Mouse (Mus musculus) midbrain, embryonic 13.5 days (tissue): ENCODE results near the gene Calr3. TPM values are rescaled to one million over a fixed set of nuclear protein-coding genes. Genes with fewer than 3 reads are reported as not detected.

Experiments used
- ATAC-seq: fragments of 200-750 bp; cut with Nextera tagmentation; 2 replicates; pipeline ENCODE4 v1.8.0; 2017; ENCODE audit warnings: mild to moderate bottlenecking, moderate TSS enrichment, moderate library complexity
- H3K27ac ChIP-seq: fragments of 300-500 bp; sonication (generic); 2 replicates; pipeline ENCODE4 v1.5.1; 2015; ENCODE audit warnings: inconsistent platforms, mild to moderate bottlenecking, moderate library complexity
- H3K27me3 ChIP-seq: fragments of 300-500 bp; sonication (generic); 2 replicates; pipeline ENCODE4 v1.6.1; 2015; ENCODE audit warnings: mild to moderate bottlenecking, inconsistent platforms
- H3K36me3 ChIP-seq: fragments of 300-500 bp; sonication (generic); 2 replicates; pipeline ENCODE4 v1.6.1; 2015; ENCODE audit warnings: mild to moderate bottlenecking, inconsistent platforms
- H3K4me1 ChIP-seq: fragments of 300-500 bp; sonication (generic); replicated peaks from 2 replicates; pipeline ENCODE4 v1.6.1; 2015; ENCODE audit warnings: inconsistent platforms
- H3K4me2 ChIP-seq: fragments of 300-500 bp; sonication (generic); replicated peaks from 2 replicates; pipeline ENCODE4 v1.6.1; 2015; ENCODE audit warnings: moderate library complexity, mild to moderate bottlenecking, inconsistent platforms
- H3K4me3 ChIP-seq: fragments of 300-500 bp; sonication (generic); replicated peaks from 2 replicates; pipeline ENCODE4 v1.5.1; 2015; ENCODE audit warnings: mild to moderate bottlenecking, inconsistent platforms
- H3K9ac ChIP-seq: fragments of 300-500 bp; sonication (generic); replicated peaks from 2 replicates; pipeline ENCODE4 v1.6.1; 2015; ENCODE audit warnings: mild to moderate bottlenecking, inconsistent platforms
- H3K9me3 ChIP-seq: fragments of 300-500 bp; sonication (generic); 2 replicates; pipeline ENCODE4 v1.6.1; 2016; ENCODE audit warnings: mild to moderate bottlenecking, inconsistent platforms
- WGBS: fragments of 180-500 bp; shearing (Covaris S2); methylation state at CpG from one replicate; pipeline ENCODE4 v1.1.7; 2015; 5-methylcytosine and 5-hydroxymethylcytosine counted together
- polyA plus RNA-seq: library from polyadenylated mRNA; unstranded; fragments of >200 nt; fragmentation: Nextera tagmentation; extraction: Ambion mirVana; gene quantifications from 2 replicates; pipeline ENCODE4 v1.2.1, GENCODE M21; 2015

The Calr3 gene
- polyA plus RNA-seq, 1 experiment from 2014 or later = 1.7 TPM

DNA sequence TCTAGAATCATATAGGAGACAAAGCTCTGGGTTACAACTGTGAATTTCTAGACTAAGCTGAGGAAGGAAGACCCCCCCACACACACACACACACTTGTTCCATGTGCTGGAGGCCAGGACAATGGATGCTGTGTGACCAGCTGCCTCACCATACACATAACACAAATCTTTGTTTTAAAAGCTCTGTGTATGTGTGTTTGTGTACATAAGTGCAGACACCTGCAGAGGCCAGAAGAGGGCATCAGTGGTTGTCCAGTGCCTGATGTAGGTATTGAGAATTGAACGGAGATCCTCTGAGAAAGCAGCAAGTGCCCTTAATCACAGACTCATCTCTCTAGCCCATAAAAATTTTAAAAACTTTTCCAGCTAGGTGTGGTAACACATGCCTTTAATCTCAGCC is 20.7 kb downstream of the Calr3 start:
- H3K27me3 ChIP-seq = no peaks in the 10 kb centered on the region
- ATAC-seq = no peak
- no peak overlapping the region for H3K4me3 ChIP-seq
- no peak overlapping the region for H3K9ac ChIP-seq
- no peak overlapping the region for H3K4me2 ChIP-seq
- 59% methylated on average over 1 of the region's 1 CpGs for WGBS
- H3K9me3 ChIP-seq = no peaks in the 10 kb centered on the region
- H3K27ac ChIP-seq = no peak overlapping the region
- peaks cover 5% of the 10 kb centered on the region; the same call in 1 of the 2 replicates for H3K36me3 ChIP-seq
- peaks cover 32% of the 10 kb centered on the region for H3K4me1 ChIP-seq

DNA sequence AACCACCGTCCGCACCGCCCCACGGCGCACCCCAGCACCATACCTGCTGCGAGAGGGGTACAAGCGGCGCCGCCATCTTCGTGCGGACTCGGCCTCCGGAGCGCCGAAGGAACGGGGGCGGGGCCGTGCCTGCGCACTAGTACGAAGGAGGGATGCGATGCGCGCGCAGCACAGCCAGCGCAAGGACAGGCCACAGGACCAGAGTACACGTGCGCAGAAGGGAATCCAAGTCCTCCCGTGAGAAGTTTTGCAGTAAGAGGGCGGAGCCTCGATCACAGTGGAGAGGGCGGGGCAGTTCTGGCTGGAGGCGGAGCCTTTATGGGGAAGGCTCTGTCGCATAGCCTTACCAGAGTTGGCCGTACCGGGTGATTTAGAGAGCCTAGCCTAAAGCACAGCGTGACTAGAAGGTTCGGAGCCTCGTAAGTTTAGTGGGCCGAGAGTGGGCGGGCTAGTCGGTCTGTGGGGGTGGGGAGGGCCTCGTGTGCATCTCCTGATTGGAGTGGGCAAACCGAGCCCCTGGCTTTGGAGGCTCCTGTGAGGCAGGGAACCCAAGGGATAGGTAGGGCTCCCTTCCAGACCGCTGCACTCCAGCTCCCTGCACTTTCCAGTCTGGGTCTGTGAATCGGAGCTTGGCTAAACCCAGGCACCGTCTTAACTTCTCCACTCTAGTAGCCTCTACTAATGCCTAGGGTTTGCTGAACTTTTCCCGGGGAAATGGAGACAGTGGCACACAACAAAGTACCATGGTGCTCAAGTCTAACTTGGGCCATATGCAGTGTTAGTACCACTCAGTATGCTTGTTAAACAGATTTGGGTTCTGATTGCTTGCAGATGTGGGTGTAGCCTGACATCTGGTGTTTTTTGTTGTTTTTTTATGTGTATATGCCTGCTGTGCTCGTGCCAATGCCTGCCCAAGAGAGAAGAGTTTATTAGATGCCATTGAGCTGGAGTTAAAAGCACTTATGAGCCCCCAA is 22.0 kb downstream of the Calr3 start, which contains the start of gene Eps15l1:
Gene Eps15l1, minus strand, starts transcription at position 99 of the 974 bp plus-strand sequence.
- WGBS = under 1% methylated on average over 48 of the region's 48 CpGs
- Histone ChIP-seq H3K4me3 (peak within 1 kb of the TSS; percentile 91), H3K36me3 (peaks cover 5% of the 10 kb centered on the region; the same call in 1 of the 2 replicates), H3K9ac (peak within 1 kb of the TSS; percentile 94), H3K4me1 (peaks cover 45% of the 10 kb centered on the region), H3K9me3 (no peaks in the 10 kb centered on the region), H3K4me2 (peak within 1 kb of the TSS; percentile 75), H3K27me3 (no peaks in the 10 kb centered on the region), H3K27ac (peak within 1 kb of the TSS; percentile 90)
- peak; percentile 98 for ATAC-seq

DNA sequence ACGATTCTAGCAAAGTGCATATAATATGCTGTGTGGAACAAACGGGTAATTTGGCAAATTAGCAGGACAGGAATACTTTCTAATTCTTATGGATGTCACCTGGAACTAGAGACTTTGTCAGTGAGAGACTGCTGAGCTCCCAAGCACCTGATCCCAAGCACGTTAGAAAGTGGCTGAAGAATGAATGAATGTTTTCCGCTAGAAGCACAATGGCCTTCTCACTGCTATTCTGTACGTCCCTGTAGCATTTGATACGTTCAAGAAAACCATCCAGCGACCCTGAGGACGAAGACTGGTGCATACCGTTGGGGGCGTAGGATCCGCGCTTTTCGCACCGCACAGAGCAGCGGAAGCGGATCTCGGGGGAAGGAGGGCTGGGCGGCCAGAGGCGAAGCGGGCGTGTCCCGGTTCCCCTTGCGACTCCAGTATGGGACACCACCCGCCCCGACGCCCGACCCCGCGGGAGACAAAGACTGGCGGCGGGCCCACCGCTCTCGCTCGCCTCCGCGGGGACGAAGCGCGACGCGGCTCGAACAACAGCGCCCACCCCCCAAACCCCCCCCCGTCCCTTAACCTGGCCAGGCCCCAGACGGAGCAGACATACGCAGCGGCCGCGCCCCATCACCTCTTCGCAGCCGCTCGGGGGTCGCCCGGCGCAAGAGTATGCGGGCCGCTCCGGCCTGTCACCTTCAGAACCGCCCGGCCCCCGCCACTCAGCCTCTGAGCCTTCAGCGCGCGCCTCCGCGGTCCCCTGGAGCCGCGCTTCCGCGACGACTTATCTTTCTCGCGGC is 22.9 kb downstream of the Calr3 start:
- peaks cover 5% of the 10 kb centered on the region; the same call in 1 of the 2 replicates for H3K36me3 ChIP-seq
- peak overlapping the region; percentile 91 for H3K4me3 ChIP-seq
- ATAC-seq = peak; percentile 81
- peaks cover 53% of the 10 kb centered on the region for H3K4me1 ChIP-seq
- H3K27me3 ChIP-seq = no peaks in the 10 kb centered on the region
- peak overlapping the region; percentile 94 for H3K9ac ChIP-seq
- H3K4me2 ChIP-seq = peak overlapping the region; percentile 75
- H3K27ac ChIP-seq = peak overlapping the region; percentile 90
- WGBS = 1% methylated on average over 59 of the region's 73 CpGs
- H3K9me3 ChIP-seq = no peaks in the 10 kb centered on the region

DNA sequence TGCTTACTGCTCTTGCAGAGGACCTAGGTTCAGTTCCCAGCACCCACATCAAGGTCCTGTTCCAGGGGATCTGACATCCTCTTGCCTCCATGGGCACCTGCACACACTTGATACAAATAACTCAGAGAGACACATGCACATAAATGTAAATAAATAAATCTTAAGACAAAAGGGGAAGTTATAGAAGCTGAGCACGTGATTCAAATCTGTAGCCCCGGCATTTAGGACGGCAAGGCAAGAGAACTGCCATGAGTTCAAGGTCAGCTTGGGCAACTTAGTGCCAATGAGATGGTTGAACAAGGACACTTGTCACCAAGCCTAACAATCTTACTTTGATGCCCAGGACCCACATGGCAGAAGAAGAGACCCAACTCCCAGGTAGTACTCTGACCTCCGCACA is 25.6 kb downstream of the Calr3 start:
- 95% methylated on average over 4 of the region's 4 CpGs for WGBS
- H3K4me3 ChIP-seq = no peak overlapping the region
- H3K27me3 ChIP-seq = no peaks in the 10 kb centered on the region
- peaks cover 7% of the 10 kb centered on the region; the same call in 1 of the 2 replicates for H3K36me3 ChIP-seq
- ATAC-seq = no peak
- H3K4me2 ChIP-seq = no peak overlapping the region; the same call in 1 of the 2 replicates
- no peaks in the 10 kb centered on the region for H3K9me3 ChIP-seq
- H3K4me1 ChIP-seq = peaks cover 63% of the 10 kb centered on the region
- no peak overlapping the region for H3K9ac ChIP-seq
- H3K27ac ChIP-seq = no peak overlapping the region

DNA sequence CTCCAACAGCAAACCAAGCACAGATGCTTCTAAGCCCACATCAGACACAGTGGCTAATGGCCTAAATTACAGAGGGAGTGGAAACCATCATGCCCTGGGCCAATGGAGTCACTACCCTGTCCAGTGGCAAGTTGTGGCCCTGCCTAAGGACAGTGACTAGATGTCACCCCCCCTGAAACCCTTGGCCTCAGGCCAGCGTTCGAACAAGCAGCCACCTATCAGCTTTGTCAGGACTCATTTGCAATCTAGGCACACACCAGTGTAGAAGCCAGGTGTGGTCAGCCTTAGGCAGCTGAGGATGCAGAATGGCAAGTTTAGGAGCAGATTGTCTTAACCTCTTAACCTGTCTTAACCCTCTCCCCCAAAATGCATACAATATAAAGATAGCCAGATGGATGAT is 28.4 kb downstream of the Calr3 start:
- no peak overlapping the region for H3K4me2 ChIP-seq
- H3K9me3 ChIP-seq = no peaks in the 10 kb centered on the region
- no peak overlapping the region; the same call in 1 of the 2 replicates for H3K9ac ChIP-seq
- H3K4me3 ChIP-seq = no peak overlapping the region
- ATAC-seq = no peak
- WGBS = 83% methylated on average over 2 of the region's 2 CpGs
- H3K36me3 ChIP-seq = peaks cover 10% of the 10 kb centered on the region; the same call in 1 of the 2 replicates
- no peaks in the 10 kb centered on the region for H3K27me3 ChIP-seq
- H3K27ac ChIP-seq = no peak overlapping the region
- H3K4me1 ChIP-seq = peaks cover 56% of the 10 kb centered on the region

DNA sequence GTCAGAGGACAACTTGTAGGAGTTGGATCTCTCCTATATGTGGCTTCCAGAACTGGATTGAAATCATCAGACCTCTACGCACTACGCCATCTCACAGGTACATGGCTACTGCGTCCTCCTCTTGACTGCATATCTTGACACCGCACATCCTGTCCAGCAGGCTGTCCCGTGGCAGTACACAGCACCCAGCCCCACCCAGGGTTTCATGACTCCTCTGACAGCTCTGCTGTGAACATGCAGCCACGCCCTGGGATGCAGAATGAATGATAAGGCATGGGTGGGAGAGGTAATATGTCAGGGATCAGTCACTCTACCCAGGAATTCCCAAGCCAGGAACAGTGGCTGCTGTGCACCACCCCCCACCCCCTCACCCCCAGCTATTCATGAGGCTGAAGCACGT is 29.8 kb downstream of the Calr3 start:
- H3K27ac ChIP-seq = no peak overlapping the region
- 93% methylated on average over 7 of the region's 7 CpGs for WGBS
- no peaks in the 10 kb centered on the region for H3K9me3 ChIP-seq
- H3K9ac ChIP-seq = no peak overlapping the region
- H3K27me3 ChIP-seq = no peaks in the 10 kb centered on the region
- H3K4me1 ChIP-seq = peaks cover 48% of the 10 kb centered on the region
- no peak for ATAC-seq
- no peak overlapping the region for H3K4me3 ChIP-seq
- peaks cover 8% of the 10 kb centered on the region; the same call in 1 of the 2 replicates for H3K36me3 ChIP-seq
- H3K4me2 ChIP-seq = no peak overlapping the region

DNA sequence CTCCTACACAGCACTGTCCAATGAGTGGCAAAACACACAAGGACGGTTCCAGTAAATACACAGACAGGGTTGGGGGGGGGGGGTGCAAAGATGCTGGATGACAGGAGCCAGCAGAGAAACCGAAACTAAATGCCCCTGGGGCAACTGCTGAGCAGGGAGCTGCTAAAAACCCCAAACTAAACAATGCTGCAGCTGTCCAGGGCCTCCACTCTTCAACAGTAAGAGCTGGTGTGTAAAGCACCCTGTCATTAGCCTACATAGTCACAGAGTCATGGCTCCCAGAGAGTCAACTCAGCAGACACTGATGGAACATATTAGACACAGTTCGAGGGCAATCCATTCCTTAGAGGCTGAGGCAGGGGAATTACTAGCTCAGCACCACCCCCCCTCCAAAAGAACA is 34.2 kb downstream of the Calr3 start:
- 71% methylated on average over 3 of the region's 3 CpGs for WGBS
- H3K4me1 ChIP-seq = peaks cover 8% of the 10 kb centered on the region; the same call in 1 of the 2 replicates
- no peak overlapping the region for H3K4me3 ChIP-seq
- H3K27ac ChIP-seq = no peak overlapping the region
- H3K27me3 ChIP-seq = no peaks in the 10 kb centered on the region
- no peak overlapping the region for H3K9ac ChIP-seq
- 0 out of 2 replicates have a peak, but pooled peaks cover 5% of the 10 kb centered on the region for H3K36me3 ChIP-seq
- no peaks in the 10 kb centered on the region for H3K9me3 ChIP-seq
- H3K4me2 ChIP-seq = no peak overlapping the region
- ATAC-seq = no peak

DNA sequence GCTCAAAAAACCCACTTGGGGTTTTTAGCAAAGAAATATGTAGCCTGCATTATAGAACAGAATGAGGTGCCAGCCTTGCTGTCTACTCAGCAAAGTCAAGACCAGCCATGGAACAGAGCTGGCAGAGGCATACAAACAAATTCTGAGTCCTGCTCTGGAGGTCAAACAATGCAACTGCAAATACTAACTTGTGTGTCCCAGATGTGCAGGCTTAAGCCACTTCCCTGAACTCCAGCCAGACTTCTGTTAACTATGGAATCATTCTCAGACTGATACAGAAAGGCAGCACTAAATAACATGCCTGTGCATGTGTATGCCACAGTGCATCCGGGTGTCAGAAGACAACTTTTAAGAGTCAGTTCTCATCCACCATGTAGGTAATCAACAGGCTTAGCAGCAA is 35.8 kb downstream of the Calr3 start:
- Histone ChIP-seq H3K4me3 (no peak overlapping the region), H3K36me3 (0 out of 2 replicates have a peak, but pooled peaks cover 3% of the 10 kb centered on the region), H3K27me3 (no peaks in the 10 kb centered on the region), H3K9me3 (no peaks in the 10 kb centered on the region), H3K4me1 (peaks cover 12% of the 10 kb centered on the region; the same call in 1 of the 2 replicates), H3K9ac (no peak overlapping the region), H3K27ac (no peak overlapping the region), H3K4me2 (no peak overlapping the region)
- no peak for ATAC-seq
- WGBS = 91% methylated on average over 1 of the region's 1 CpGs

DNA sequence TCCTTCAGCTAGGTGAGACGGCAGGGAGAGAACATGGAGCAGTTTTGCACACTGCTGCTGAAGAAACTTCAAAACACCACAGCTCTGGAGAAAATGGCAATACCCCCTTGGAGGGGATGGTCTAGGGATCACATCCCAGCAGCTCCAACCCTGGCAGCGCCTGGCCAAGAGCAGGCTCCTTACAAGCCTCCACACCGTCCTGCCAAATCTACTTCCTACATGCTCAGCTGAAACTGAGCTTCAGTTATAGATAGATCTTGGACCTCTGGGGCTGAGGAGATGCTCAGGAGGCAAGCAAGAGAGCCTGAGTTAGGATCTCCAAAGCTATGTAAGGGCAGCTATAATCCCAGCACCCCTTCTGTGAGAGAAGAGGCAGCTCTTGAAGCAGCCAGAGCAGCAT is 40.7 kb downstream of the Calr3 start:
- WGBS = 94% methylated on average over 3 of the region's 3 CpGs
- no peak overlapping the region for H3K27ac ChIP-seq
- H3K9ac ChIP-seq = no peak overlapping the region
- peaks cover 13% of the 10 kb centered on the region; the same call in 1 of the 2 replicates for H3K4me1 ChIP-seq
- no peak overlapping the region for H3K4me2 ChIP-seq
- H3K4me3 ChIP-seq = no peak overlapping the region
- peaks cover 18% of the 10 kb centered on the region for H3K36me3 ChIP-seq
- H3K27me3 ChIP-seq = no peaks in the 10 kb centered on the region
- no peak for ATAC-seq
- H3K9me3 ChIP-seq = no peaks in the 10 kb centered on the region

DNA sequence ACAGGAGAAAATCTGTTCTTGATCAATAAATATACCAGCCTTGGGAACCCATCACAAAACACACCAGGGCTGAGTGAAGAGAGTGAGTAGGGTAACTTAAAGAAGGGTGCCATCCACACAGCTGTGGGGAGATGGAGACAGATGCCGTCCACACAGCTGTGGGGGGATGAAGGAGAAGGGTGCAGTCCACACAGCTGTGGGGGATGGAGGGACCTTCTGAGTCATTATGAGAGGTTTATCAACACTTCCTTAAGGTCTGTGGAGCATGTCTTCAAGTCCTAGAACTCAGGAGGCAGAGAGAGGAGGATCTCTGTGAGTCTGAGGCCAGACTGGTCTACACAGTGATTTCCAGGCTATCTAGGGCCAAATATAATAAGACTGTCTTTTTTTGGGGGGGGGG is 42.3 kb downstream of the Calr3 start:
- no peak overlapping the region for H3K4me2 ChIP-seq
- no peak overlapping the region for H3K4me3 ChIP-seq
- ATAC-seq = no peak
- no peaks in the 10 kb centered on the region for H3K9me3 ChIP-seq
- H3K27me3 ChIP-seq = no peaks in the 10 kb centered on the region
- 86% methylated on average over 1 of the region's 1 CpGs for WGBS
- no peak overlapping the region for H3K9ac ChIP-seq
- peaks cover 33% of the 10 kb centered on the region for H3K36me3 ChIP-seq
- peaks cover 13% of the 10 kb centered on the region; the same call in 1 of the 2 replicates for H3K4me1 ChIP-seq
- H3K27ac ChIP-seq = no peak overlapping the region

DNA sequence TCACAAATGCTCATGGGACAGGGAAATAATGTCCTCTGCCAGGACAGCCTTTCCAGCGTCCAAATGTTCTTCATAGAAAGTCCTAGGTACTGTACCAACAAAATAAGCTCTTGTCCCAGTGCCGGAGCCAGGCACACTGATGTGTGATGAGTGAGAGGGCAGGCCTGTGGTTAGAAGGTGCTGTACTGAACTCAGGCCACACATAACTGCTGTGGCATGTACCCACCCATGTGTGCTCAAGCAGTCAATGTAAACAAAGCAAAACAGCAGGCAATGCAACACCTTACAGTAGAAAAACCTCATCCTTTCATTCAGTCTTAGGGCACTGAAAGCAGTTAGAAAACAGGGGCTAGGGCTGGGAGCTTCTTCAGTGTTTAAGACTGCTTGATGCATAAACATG is 57.9 kb downstream of the Calr3 start:
- Histone ChIP-seq H3K36me3 (peaks cover 99% of the 10 kb centered on the region), H3K9me3 (no peaks in the 10 kb centered on the region), H3K27ac (no peak overlapping the region), H3K4me2 (no peak overlapping the region), H3K4me1 (no peaks in the 10 kb centered on the region), H3K9ac (no peak overlapping the region), H3K27me3 (no peaks in the 10 kb centered on the region), H3K4me3 (no peak overlapping the region)
- WGBS = 97% methylated on average over 2 of the region's 2 CpGs
- no peak for ATAC-seq

DNA sequence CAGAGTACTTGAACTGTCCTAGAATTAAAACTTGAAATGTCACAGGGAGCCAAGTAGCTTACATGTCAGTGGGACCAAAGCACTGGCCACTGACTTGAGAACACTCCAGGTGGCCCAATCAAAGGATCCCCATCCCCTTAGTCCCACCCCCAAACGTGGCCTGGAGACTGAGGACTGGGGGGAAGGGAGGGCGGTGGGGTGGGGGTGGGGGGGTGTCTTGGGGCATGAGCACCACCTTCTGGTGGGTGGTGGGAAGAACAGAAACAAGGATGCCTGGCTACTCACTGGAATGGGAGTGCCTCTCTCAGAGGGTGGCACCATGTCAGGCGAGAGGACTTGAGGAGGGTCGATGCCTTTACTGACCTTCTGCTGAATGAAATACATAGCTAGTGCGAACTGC is 61.3 kb downstream of the Calr3 start:
- H3K4me3 ChIP-seq = no peak overlapping the region
- 60% methylated on average over 5 of the region's 5 CpGs for WGBS

More for the DNA sequence above, 61.3 kb downstream of the Calr3 start:
- Histone ChIP-seq H3K36me3 (peaks cover 99% of the 10 kb centered on the region), H3K9ac (no peak overlapping the region), H3K4me2 (no peak overlapping the region), H3K27ac (no peak overlapping the region), H3K4me1 (no peaks in the 10 kb centered on the region), H3K9me3 (no peaks in the 10 kb centered on the region), H3K27me3 (no peaks in the 10 kb centered on the region)
- peak; percentile 54; the same call in 1 of the 2 replicates for ATAC-seq
